Mouse (Mus musculus) ovary, postnatal 36 days (tissue): ENCODE measurements at regions not wholly inside any gene's neighbourhood (a gene's known extent, or its start where the extent isn't known, plus 50 kb on each side); places are given as distances from the start of the nearest gene placed in this dataset.

Experiments used
- DNase-seq: peaks from one replicate; pipeline ENCODE4 v3.0.0; 2022; ENCODE audit warnings: low spot score, mixed read lengths

DNA sequence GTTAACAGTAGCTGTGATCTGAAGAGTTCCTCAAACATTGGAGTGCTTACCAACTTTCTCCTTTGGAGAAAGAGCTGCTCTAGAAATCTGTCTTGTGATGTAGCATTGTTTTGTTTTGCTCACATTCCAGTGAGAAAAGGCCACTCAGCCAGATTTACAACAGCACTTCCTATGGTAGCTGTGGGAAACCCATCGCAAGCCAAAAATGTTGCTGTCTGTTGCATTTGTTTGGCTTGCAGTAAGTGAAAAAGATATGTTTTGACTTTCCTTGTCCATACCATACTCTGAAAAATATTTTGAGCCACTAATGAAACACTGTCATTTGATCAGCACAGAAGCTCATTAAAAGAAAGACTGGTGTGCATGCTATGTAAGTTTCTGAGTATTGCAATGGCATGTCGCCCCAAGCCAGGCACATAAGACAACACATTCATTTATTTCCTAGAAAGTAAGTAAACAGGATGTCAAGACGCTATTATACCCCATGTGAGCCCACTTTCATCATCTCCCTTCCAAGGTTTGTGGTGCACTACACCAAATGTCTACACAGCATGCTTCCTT lies 66.2 kb downstream of the Car2 start:
- DNase-seq = no peak

DNA sequence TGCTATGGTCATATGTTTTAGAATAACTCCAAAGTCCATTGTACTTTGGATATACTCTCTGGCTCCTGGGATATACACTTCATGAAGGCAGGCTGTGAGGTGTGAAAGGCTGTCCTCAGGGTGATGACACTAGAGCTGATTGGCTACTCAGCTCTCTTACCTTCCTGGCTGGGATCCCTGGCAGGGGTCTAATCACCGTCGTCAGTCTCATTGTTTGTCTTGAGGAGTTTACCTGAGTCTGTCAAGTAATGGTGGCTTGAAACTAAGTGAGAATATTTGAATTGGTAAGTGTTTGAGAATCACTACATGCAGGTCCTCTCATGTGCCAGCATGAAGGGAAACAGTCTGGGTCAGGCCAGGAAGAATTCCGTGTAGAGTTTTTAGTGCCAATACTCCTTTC lies 66.9 kb downstream of the Car2 start:
- no peak for DNase-seq

DNA sequence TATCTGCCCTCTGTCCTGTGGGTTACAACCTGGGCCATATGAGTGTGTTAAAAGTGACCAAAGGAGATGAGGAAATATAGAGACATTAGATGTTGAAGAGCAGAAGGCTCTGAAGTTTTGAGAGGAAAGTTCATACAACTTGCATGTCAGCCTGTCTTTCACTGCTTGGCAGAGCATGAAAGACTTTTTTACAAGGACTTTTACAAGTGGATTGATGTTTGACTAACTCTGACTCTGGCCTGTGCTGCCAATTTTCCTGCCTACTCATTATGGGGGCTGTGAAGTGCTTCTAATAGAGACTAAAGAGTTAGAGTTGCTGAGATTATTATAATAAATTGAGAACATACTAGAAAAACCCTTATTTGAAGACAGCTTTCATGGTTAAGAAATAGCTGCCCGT lies 71.4 kb downstream of the Car2 start:
- DNase-seq = no peak

DNA sequence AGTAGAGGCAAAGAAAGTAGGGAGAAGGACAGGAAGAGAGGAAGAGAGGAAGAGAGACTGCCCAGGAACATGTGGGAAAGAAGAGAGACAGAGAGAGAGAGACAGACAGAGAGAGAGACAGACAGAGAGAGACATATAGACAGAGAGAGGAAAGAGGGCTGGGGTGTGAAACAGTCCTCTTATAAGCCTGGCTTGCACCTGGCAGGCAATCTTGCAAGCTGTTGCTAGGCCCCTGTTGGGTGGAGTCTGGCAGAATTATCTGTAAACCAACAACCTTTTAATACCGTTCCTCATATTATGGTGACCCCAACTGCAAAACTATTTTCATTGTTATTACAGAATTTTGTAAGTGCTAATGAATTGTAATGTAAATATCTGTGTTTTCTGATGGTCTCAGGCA lies 72.2 kb downstream of the Car2 start:
- DNase-seq = no peak

DNA sequence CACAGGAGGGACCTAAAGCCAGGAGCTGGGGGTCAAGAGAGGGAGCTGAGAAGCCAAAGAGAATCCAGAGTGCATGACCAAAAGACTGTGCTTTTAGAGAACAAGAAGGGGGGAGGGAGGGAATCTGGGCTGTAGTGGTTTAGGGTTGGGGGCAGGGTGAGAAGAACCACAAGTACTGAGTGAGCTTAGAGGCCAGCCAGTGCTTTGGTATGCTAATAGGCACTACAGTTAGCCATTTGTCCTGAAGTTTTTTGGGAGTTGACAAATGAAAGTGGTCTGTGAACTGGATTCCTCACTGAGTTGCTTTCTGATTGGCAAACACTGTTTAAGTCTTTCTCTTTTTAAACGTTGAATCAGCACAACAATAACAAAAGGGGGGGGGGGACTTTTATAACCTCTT lies 73.5 kb downstream of the Car2 start:
- no peak for DNase-seq

DNA sequence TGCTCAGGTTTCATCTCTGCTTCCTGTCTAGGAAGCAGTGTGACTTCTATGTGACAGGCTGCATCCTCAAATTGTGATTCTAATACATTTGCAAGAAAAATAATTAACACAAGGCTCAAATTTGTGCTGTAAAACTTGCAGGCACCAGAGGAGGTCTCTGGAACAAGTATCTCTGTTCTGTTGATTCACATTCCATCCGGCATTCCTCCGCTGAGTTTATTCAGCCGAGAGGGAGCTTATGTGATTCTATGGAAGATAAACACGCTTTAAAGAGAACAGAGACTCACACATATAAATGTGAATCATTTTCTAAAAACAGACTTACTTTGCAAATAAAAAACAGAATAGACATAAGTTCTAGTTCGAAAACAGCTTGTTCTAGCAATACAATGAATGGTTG lies 78.7 kb downstream of the Car2 start:
- DNase-seq = no peak

DNA sequence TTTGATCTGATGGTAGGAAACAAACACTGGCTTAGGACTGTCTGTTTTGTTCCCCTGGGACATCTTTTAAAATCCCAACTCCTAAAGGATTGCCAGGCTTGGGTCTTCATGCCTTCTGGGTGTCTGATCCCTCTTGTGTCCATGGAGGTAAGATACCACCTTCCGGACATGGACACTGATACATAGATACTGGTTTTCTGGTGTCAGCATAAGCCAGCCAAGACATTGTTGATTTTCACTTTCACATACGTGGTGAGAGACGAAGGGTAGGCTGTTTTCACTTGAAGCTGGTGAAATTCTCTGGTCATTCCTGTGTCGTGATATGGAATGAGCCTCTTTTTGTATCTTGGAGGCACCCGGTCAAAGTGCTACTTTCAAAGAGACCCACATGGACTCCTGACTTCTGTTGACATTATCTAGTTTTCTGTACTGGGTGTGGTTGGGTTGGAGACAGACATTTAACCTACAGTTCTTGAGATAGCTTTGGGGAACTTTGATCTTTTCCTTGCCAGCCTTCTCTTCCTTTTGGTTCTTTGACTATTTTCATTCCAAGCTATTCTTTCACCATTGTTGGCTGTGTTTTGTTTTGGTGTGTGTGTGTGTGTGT lies 79.5 kb downstream of the Car2 start:
- no peak for DNase-seq

DNA sequence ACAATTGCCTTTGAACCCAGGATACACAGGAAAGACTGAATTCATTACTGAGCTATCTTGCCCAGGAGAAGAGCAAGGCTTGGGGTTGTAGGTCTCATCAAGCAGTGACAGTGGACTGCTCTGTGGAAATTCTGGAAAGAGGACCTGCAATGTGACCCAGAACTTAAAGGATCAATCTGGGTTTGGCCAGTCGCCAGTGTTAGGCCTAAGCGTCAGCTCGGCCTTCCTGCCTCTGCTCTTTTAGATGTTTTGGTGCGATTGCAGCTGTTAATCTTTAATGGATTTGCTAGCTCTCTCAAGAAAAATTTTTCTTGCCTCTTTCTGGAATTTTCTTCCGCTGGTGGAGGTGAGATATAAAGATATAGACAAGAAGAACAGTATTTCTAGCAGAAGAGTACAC lies 81.2 kb downstream of the Car2 start:
- DNase-seq = no peak

DNA sequence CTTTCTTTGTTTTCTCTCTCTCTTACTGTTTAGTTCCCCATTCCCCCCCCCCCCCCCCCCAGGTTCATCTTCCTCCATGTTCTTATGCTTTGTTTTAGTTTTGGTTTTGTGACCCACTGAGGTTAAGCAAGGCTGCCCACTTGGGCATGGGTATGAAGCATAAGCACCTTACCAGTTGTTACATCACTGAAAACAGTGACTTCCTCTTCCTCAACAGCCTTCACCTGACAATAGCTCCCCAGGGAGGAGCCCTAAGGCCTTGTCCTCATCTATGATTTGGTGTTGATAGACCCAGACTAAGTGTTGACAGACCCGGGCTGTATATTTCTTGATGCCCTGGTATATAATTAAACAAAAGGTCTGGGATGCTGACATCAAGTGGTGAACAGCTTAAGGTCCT lies 82.3 kb downstream of the Car2 start:
- DNase-seq = no peak

DNA sequence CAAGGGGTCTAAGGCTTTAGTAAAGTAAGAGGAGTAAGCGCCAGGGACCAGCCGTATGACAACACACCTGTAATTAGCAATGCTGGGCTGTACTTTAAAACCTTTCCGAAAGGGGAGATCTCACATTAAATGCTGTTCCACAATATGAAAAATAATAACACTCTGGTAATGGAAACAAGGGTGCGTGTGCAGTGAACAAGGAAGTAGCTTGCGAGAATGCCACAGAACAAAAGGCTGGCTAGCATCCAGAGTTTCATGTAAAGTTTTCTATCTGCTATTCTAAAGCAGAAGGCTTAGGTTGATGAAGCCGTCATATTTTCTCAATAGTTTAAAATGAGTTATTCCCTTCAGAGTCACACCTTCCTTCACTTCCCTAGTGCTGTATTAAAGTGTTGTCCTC lies 83.6 kb downstream of the Car2 start:
- DNase-seq = no peak

DNA sequence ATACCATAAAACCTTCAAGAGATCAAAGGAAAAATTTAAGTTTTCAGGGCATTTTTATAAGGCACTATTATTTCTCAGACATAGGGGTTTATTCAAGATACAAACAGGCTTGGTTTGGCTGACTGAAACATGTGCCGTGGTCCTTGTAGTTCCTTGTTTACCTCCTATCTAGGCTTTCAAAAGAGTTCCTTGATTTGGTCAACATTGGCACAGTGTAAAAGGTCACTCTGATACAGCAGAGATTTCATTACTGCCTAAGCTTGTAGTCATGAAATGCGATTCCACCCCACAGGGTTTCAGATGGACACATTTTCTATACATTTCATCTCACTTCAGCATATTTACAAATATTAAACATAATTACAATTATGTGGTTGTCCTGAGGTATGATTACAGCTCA lies 85.6 kb downstream of the Car2 start:
- no peak for DNase-seq

DNA sequence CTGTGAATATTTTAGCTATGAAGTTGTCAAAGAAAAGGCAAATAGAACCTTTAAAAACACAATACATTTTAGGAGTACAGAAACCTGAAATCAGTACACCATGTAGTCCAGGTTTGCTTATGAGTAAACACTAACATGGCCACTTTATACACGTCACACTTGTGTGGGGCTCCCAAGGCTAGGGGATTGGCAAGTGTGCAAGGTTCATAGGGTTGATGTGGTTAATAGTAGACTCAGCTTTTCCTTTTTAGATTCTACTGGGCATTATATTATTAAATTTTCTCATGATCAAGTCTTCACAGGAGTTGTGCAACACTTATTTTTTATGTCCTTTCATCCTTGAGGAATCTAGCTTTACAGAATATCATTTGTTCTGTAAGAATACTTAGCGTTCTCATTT lies 88.7 kb downstream of the Car2 start:
- DNase-seq = no peak

DNA sequence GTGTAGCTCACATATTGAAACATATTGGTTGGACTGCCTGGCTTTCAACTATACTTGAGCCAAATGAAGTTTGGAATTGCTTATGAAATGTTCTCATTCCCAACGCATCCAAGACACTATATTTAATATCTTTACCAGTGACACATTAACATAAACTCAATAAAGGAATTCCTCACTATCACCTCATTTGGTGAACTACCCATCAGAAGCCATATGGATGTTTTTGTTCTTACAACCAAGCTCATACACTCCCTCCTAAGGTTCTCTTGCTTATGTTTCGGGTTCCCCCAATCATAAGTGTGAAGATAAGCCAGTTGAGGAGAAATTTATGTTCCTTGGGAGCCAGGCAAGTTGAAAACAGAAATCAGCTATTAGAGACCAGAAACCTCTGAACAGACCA lies 89.1 kb downstream of the Car2 start:
- no peak for DNase-seq

DNA sequence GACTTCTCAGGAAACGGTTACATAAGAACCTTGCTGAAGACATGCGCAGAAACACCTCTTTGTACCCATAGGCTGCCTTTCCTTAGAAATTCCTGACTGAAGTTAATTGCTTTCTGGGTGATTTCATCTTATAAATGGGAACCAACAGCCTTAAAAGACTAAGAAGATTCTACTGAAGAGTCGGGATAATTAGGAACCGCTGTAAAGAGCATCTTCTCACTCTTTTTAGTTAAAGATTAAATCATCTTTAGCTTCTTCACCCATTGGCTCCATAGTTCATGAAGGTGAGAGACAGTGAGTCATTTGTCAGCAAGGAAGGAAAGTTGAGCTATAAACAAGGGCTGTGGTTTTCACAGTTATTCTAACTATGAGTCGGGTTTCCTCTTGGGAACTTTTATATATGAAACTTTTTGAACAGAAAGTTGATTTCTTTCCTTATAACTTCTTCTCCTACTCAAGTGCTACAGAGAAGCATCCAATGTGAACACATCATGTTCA lies 93.1 kb downstream of the Car2 start:
- no peak for DNase-seq

DNA sequence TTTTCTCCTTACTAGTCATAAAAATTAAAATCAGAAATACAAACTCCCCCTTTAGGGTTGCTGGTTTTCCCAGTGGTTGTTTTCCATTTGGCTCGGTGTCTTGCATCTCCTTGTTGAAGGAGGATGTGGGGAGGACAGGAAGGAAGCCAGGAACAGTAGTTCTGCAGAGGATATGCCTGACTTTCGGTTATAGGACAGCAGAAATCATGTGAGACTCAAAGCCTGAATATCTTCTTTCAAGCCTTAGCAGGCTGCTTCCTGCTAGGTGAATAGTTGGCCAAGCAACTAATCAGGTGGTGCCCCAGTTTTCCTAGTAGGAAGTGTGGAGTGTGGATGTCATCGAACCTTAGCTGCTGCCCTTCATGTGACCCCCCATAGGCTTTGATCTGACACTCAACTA lies 103.6 kb downstream of the Car2 start:
- DNase-seq = no peak

DNA sequence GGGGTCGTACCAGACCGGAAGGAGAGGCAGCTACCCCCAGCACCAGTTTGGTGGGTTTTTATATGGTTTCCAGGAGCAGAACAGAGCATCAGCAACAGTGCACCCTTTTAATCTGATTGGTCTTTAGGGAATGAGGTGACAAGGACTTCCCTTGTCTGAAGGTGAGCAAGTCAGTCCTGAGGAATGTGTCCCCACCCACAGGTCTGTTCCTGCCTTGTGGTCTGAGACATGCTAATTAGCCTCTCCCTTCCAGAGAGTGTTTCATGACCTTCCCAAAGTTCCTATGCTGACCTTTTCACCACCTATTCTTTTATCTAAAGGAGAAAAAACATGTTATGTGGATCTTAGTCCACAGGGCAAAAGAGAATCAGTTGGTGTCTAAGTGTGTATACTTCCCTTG lies 107.9 kb downstream of the Car2 start:
- DNase-seq = no peak

DNA sequence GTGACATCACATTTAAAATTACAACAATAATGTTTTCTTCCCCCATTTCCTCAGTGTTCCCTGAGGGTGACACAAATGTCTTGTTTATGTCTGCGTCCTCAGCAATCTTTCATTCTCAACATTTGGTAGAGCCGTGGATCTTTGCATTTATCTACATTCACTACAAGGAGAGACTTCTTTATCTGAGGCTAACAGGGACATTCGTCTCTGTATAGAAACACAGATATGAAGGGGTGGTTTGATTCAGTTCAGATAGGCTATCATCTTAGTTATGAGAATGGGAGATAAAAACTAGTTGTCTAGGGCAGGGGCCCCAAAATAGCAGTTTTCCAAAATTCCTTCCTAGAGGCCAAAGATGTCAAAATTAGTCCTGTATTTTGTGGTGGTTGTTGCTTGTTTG lies 111.2 kb downstream of the Car2 start:
- no peak for DNase-seq

DNA sequence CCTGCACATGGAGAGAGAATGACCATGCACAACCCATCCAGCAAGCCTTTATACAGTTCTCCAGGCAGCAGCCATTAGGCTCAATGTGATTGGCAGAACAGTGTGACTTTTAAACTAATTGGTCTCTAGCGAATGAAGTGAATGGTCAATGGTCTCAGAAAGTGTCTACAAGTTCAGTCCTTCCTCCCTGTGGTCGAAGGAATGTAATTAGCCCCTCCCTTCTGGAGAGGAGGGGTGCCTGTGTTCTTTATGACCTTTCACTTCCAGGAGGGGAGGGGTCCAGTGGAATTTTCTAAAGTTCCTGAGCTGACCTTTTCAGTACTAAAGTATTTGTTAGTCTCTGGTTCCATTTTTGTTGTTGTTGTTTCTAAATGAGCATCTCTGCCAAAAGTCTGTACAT lies 112.4 kb downstream of the Car2 start:
- no peak for DNase-seq

DNA sequence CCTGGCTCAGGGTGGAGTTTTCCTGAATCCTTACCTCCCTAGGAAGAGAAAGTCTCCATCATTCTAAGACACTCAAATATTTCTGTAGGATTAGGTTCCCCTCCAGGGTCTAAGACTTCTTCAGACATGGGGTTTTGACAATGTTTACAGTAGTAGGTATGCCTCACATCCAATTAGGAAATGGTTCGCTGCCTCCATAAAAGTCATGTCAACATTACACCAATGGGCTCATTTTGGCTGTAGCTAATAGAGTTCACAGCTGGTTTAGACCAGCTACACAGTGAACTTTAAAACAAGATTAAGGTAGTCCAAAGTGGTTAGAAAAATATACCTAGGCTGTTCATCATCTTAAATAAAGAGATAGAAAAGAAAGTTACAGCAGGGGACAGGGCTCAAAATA lies 113.3 kb downstream of the Car2 start:
- no peak for DNase-seq

DNA sequence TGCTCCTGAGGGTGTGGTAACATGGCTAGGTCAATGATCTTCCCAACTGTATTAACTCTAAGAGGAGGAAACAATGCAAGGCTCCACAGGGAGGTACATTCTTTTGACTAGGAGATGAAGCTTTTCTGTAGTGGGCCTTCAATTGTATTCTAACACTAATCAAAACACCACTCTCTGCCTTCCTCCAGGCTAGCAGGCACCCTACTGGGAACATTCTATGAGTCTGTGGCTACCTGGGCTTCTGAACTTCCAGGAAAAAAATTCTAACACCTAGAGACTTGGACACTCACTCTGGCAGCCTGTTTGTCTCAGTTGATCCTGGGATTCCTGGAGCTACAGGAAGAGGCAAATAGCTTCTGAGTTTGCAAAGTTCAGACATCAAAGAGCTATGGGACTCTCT lies 113.8 kb downstream of the Car2 start:
- DNase-seq = no peak

DNA sequence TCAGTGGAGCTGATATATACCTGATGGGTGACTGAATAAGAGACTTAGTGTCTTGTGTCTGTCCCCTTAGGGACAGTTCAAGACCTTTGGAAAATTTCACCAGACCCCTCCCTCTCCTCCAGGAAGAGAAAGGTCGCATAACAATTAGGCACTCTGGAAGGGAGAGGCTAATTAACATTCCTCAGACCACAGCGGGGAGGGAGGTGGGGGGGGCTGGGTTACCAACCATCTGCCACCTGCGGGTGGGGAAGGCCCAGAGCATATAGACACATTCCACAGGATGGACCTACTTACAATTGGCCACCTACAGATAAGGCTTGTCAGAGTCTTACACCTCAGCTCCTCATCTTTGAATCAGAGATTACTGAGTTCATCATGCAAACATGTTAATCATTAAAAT lies 114.6 kb downstream of the Car2 start:
- no peak for DNase-seq

DNA sequence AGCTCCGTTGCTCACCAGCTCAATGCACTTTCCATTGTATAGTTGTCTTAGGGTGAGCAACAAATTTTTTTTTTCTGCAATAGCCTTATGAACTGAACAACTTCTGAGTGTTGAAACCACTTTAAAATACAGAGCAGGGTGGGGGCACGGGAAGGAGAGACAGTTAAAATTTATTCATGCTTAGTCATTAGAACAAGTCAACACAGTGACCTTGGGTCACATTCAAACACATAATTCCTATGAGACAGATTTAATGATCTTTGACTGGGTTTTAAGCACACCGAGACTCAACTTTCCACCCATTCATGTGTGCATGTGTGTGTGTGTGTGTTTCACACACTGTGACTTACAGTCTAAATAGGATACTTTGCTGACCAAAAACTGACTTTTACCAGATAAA lies 121.7 kb downstream of the Car2 start:
- no peak for DNase-seq

DNA sequence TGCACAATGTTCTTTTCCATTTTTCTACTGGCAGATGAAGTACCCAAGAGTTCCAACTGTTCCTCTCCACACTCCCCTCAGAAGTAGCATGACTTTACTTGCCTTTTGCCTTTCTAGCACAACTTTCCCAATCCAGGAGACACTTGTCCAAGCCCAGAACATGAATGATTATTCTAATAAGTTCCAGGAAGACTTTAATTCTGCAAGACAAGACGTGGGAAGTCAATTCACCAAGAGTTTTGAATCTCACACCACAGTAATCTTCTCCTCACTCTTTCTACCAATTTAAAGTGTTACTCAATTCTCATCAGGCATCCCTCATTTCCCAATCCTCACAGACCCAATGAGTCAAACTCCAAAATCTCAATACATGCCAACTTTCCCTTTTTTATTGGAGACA lies 122.4 kb downstream of the Car2 start:
- no peak for DNase-seq

DNA sequence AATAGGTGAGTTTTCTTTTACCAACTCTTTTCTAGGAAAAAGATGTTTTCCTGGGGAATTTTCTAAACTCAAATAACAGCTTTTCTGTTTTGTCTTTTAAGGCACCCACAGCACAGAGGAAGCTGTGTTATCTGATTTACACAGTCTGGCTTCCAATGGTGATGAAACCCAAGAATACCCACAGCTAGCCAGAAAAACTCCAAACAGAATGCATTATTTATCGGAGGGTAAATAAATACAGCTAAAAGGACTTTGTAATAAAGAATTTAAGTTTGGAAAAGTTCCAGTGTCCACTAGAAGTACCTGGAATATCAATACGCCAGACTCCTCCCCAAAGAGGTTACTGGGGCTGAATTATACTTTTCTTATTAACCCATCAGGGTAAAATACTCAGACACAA lies 123.7 kb downstream of the Car2 start:
- no peak for DNase-seq

DNA sequence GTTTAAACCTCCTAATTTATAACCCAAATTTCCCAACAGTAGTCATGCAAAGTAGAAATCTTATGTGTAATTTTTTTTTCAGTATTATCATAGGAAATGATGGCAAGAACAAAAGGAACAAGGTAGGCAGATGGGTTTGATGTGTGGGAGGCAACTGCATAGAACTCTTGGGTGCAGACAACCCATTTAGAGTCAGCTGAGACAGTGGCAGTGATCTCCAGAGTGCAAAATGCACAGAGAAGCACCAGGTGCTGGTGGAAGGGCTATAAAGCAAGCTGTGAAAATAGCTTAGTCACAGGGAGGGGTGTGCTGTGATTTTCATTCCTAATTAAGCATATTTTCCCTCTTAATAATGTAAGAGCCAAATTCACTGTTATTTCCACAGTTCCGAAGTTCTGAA lies 130.5 kb downstream of the Car2 start:
- no peak for DNase-seq
